Mouse (Mus musculus) lung, adult 2 months (tissue): Measurements from ENCODE around the gene Gm49383. TPM values are rescaled to one million over a fixed set of nuclear protein-coding genes. Genes with fewer than 3 reads are reported as not detected.

Experiments used
- DNase-seq: peaks from one replicate; pipeline ENCODE4 v3.0.0; 2022
- H3K4me1 ChIP-seq: fragments of 200-500 bp; 2 replicates; pipeline ENCODE4 v1.6.1; 2011; ENCODE audit warnings: low read length; ENCODE audit not compliant: control insufficient read depth, insufficient read depth
- H3K4me3 ChIP-seq: fragments of 200-500 bp; replicated peaks from 2 replicates; pipeline ENCODE3; 2011; ENCODE audit warnings: low read depth, mild to moderate bottlenecking, control low read depth, low read length; ENCODE audit errors: extremely low read depth
- CTCF ChIP-seq: fragments of 200-500 bp; IDR thresholded peaks from 2 replicates; pipeline ENCODE4 v1.5.1; 2011; ENCODE audit warnings: mild to moderate bottlenecking, low read length, control low read depth; ENCODE audit not compliant: insufficient read depth
- POLR2A ChIP-seq: fragments of 200-500 bp; IDR thresholded peaks from 2 replicates; pipeline ENCODE4 v1.6.1; 2011; ENCODE audit warnings: low read depth, mild to moderate bottlenecking, control low read depth, low read length, borderline replicate concordance; ENCODE audit errors: extremely low read depth
- WGBS: fragments of 180-500 bp; shearing (Covaris S2); methylation state at CpG from one replicate; pipeline ENCODE4 v1.1.7; 2018; 5-methylcytosine and 5-hydroxymethylcytosine counted together
- polyA plus RNA-seq: library from polyadenylated mRNA; depleted of rRNA; stranded (reverse); fragments of >200 nt; gene quantifications from 2 replicates; pipeline ENCODE4 v1.2.3, GENCODE M21; 2012; rRNA removed

Gene Gm49383
- polyA plus RNA-seq, 1 experiment = 0.21 TPM

- H3K4me1 ChIP-seq = peaks cover 3% of the 10 kb centered on the region; the same call in 1 of the 2 replicates
- TF ChIP-seq CTCF (no peak), POLR2A (no peak)
- WGBS = 78% methylated on average over 4 of the region's 4 CpGs
- no peak for DNase-seq
- no peak overlapping the region for H3K4me3 ChIP-seq
These were observed 40.5 kb downstream of the Gm49383 start for GRCm38 (mm10) chr12:69156436-69156835.

- TF ChIP-seq POLR2A (no peak), CTCF (no peak)
These were observed 41.0 kb downstream of the Gm49383 start for GRCm38 (mm10) chr12:69155923-69156322.

GRCm38 (mm10) chr12:69150049-69150448, 46.9 kb downstream of the Gm49383 start:
- TF ChIP-seq CTCF (no peak), POLR2A (no peak)
- no peak overlapping the region for H3K4me3 ChIP-seq
- DNase-seq = no peak
- WGBS = 75% methylated on average over 13 of the region's 13 CpGs
- no peaks in the 10 kb centered on the region for H3K4me1 ChIP-seq

More at GRCm38 (mm10) chr12:69155923-69156322, 41.0 kb downstream of the Gm49383 start:
- H3K4me1 ChIP-seq = peaks cover 3% of the 10 kb centered on the region; the same call in 1 of the 2 replicates
- DNase-seq = no peak
- no peak overlapping the region for H3K4me3 ChIP-seq
- WGBS = 74% methylated on average over 2 of the region's 2 CpGs

GRCm38 (mm10) chr12:69147166-69147735, 49.7 kb downstream of the Gm49383 start:
- Histone ChIP-seq H3K4me3 (no peak overlapping the region), H3K4me1 (no peaks in the 10 kb centered on the region)
- TF ChIP-seq POLR2A (no peak), CTCF (no peak)
- no peak for DNase-seq
- 86% methylated on average over 5 of the region's 5 CpGs for WGBS

GRCm38 (mm10) chr12:69143460-69143859, 53.4 kb downstream of the Gm49383 start:
- WGBS = 82% methylated on average over 6 of the region's 6 CpGs
- DNase-seq = no peak
- H3K4me1 ChIP-seq = no peaks in the 10 kb centered on the region
- no peak overlapping the region for H3K4me3 ChIP-seq
- TF ChIP-seq CTCF = no peak
- no peak for TF ChIP-seq POLR2A

- DNase-seq = no peak
- WGBS = 89% methylated on average over 7 of the region's 7 CpGs
- no peak for TF ChIP-seq POLR2A
- no peak for TF ChIP-seq CTCF
- Histone ChIP-seq H3K4me1 (no peaks in the 10 kb centered on the region), H3K4me3 (no peak overlapping the region)
These were observed 57.1 kb downstream of the Gm49383 start for GRCm38 (mm10) chr12:69139841-69140240.

- WGBS = 83% methylated on average over 3 of the region's 3 CpGs
- no peak for DNase-seq
- TF ChIP-seq CTCF = no peak
- TF ChIP-seq POLR2A = no peak
- no peak overlapping the region for H3K4me3 ChIP-seq
- no peaks in the 10 kb centered on the region for H3K4me1 ChIP-seq
These were observed 57.7 kb downstream of the Gm49383 start for GRCm38 (mm10) chr12:69139201-69139600.

Other genes starting within 250 kb of the Gm49383 start
- 892 and 1,117 TPM in 2 replicates for gene Rps29, start 37.9 kb downstream of the Gm49383 start, polyA plus RNA-seq
- gene Lrr1, start 28.3 kb downstream of the Gm49383 start, polyA plus RNA-seq = 0.34 TPM in 1 of 2 replicates, not detected in the other
- 93.5 and 107 TPM in 2 replicates for gene Rpl36al, start 13.0 kb downstream of the Gm49383 start, polyA plus RNA-seq
- 16.4 and 19.4 TPM in 2 replicates for gene Mgat2, start 12.9 kb downstream of the Gm49383 start, polyA plus RNA-seq
- 4.0 and 5.0 TPM in 2 replicates for gene Dnaaf2, start 1.3 kb upstream of the Gm49383 start, polyA plus RNA-seq
- gene Gm49384, start 7.2 kb upstream of the Gm49383 start, polyA plus RNA-seq = not detected in 2 replicates
- gene Pole2, start 31.1 kb upstream of the Gm49383 start, polyA plus RNA-seq = 1.7 and 2.9 TPM in 2 replicates
- gene Klhdc1, start 44.1 kb upstream of the Gm49383 start, polyA plus RNA-seq = 0.87 and 4.8 TPM in 2 replicates
- 29.5 and 37.5 TPM in 2 replicates for gene Klhdc2, start 99.6 kb upstream of the Gm49383 start, polyA plus RNA-seq
- 3.2 and 6.4 TPM in 2 replicates for gene Nemf, start 160.1 kb upstream of the Gm49383 start, polyA plus RNA-seq
- gene Arf6, start 175.0 kb upstream of the Gm49383 start, polyA plus RNA-seq = 164 and 217 TPM in 2 replicates
- 2.3 and 5.2 TPM in 2 replicates for gene Gm9887, start 175.4 kb upstream of the Gm49383 start, polyA plus RNA-seq